Mouse (Mus musculus): Measurements from ENCODE around the gene Utp6. TPM values are rescaled to one million over a fixed set of nuclear protein-coding genes. Genes with fewer than 3 reads are reported as not detected.

Utp6 gene
- polyA plus RNA-seq (2014; fragmentation: Nextera tagmentation; extraction: Ambion mirVana): 47.3 and 52.8 TPM in 2 replicates

- Histone ChIP-seq H3K4me2 (peak within 1 kb of the TSS; percentile 83), H3K27me3 (ENCODE audit: control insufficient read depth, insufficient read depth, low read length) (no peaks in the 10 kb centered on the region), H3K4me1 (ENCODE audit: control insufficient read depth, insufficient read depth, low read length) (peaks cover 3% of the 10 kb centered on the region; the same call in 1 of the 2 replicates), H3K9me3 (replicated peaks; ENCODE audit: control insufficient read depth, low read length) (no peaks in the 10 kb centered on the region), H3K4me3 (ENCODE audit: low read depth, low read length) (peak within 1 kb of the TSS; percentile 79), H3K9ac (ENCODE audit: low read depth, low read length) (peak within 1 kb of the TSS; percentile 86), H3K27ac (ENCODE audit: low read depth, low read length) (peak within 1 kb of the TSS; percentile 78), H3K36me3 (ENCODE audit: control insufficient read depth, insufficient read depth, low read length) (peaks cover 6% of the 10 kb centered on the region)
- ATAC-seq (replicated peaks; ENCODE audit: insufficient number of reproducible peaks, low FRiP score, low TSS enrichment): peak; percentile 90
- WGBS (ENCODE audit: insufficient replicate concordance): under 1% methylated on average over 46 of the region's 46 CpGs
Measured at GRCm38 (mm10) chr11:79962125-79962876, at the start of gene Utp6. Utp6 (minus strand) TSS chr11:79962390.

- Histone ChIP-seq H3K9ac (ENCODE audit: low read depth, low read length) (peak overlapping the region; percentile 93), H3K4me1 (ENCODE audit: control insufficient read depth, insufficient read depth, low read length) (no peaks in the 10 kb centered on the region)
- WGBS (ENCODE audit: insufficient replicate concordance): 4% methylated on average over 7 of the region's 7 CpGs
Measured at GRCm38 (mm10) chr11:79994271-79994988, 32.2 kb upstream of the Utp6 start.

GRCm38 (mm10) chr11:79993356-79994270 is 31.4 kb upstream of the Utp6 start:
- H3K9me3 ChIP-seq (replicated peaks; ENCODE audit: control insufficient read depth, low read length): no peaks in the 10 kb centered on the region
- peak overlapping the region; percentile 65 for H3K4me2 ChIP-seq
- peak overlapping the region; percentile 93 for H3K9ac ChIP-seq (ENCODE audit: low read depth, low read length)
- under 1% methylated on average over 64 of the region's 74 CpGs for WGBS (ENCODE audit: insufficient replicate concordance)
- peak; percentile 61 for ATAC-seq (replicated peaks; ENCODE audit: insufficient number of reproducible peaks, low FRiP score, low TSS enrichment)
- 0 out of 2 replicates have a peak, but pooled peaks cover 2% of the 10 kb centered on the region for H3K36me3 ChIP-seq (ENCODE audit: control insufficient read depth, insufficient read depth, low read length)
- H3K4me3 ChIP-seq (ENCODE audit: low read depth, low read length): peak overlapping the region; percentile 89
- no peaks in the 10 kb centered on the region for H3K27me3 ChIP-seq (ENCODE audit: control insufficient read depth, insufficient read depth, low read length)
- peak overlapping the region; percentile 97 for H3K27ac ChIP-seq (ENCODE audit: low read depth, low read length)
- no peaks in the 10 kb centered on the region for H3K4me1 ChIP-seq (ENCODE audit: control insufficient read depth, insufficient read depth, low read length)

More at GRCm38 (mm10) chr11:79994271-79994988, 32.2 kb upstream of the Utp6 start:
- H3K27me3 ChIP-seq (ENCODE audit: control insufficient read depth, insufficient read depth, low read length): no peaks in the 10 kb centered on the region
- peak overlapping the region; percentile 89 for H3K4me3 ChIP-seq (ENCODE audit: low read depth, low read length)
- ATAC-seq (replicated peaks; ENCODE audit: insufficient number of reproducible peaks, low FRiP score, low TSS enrichment): no peak
- 0 out of 2 replicates have a peak, but pooled peaks cover 2% of the 10 kb centered on the region for H3K36me3 ChIP-seq (ENCODE audit: control insufficient read depth, insufficient read depth, low read length)
- H3K4me2 ChIP-seq: peak overlapping the region; percentile 65
- H3K27ac ChIP-seq (ENCODE audit: low read depth, low read length): 0 out of 2 replicates have a peak overlapping the region, but pooled peaks have one; percentile 97
- no peaks in the 10 kb centered on the region for H3K9me3 ChIP-seq (replicated peaks; ENCODE audit: control insufficient read depth, low read length)

- WGBS (ENCODE audit: insufficient replicate concordance): 0% methylated on average over 64 of the region's 74 CpGs
- 0 out of 2 replicates have a peak, but pooled peaks cover 2% of the 10 kb centered on the region for H3K36me3 ChIP-seq (ENCODE audit: control insufficient read depth, insufficient read depth, low read length)
- H3K9ac ChIP-seq (ENCODE audit: low read depth, low read length): peak within 1 kb of the TSS; percentile 93
- peak within 1 kb of the TSS; percentile 65 for H3K4me2 ChIP-seq
- no peaks in the 10 kb centered on the region for H3K9me3 ChIP-seq (replicated peaks; ENCODE audit: control insufficient read depth, low read length)
- peak; percentile 94 for ATAC-seq (replicated peaks; ENCODE audit: insufficient number of reproducible peaks, low FRiP score, low TSS enrichment)
- H3K4me1 ChIP-seq (ENCODE audit: control insufficient read depth, insufficient read depth, low read length): no peaks in the 10 kb centered on the region
- peak within 1 kb of the TSS; percentile 97 for H3K27ac ChIP-seq (ENCODE audit: low read depth, low read length)
- peak within 1 kb of the TSS; percentile 89 for H3K4me3 ChIP-seq (ENCODE audit: low read depth, low read length)
- no peaks in the 10 kb centered on the region for H3K27me3 ChIP-seq (ENCODE audit: control insufficient read depth, insufficient read depth, low read length)
Measured at GRCm38 (mm10) chr11:79992592-79993355, 30.6 kb upstream of the Utp6 start, which contains the start of gene Suz12. Suz12 (plus strand) TSS chr11:79993106.

GRCm38 (mm10) chr11:79992035-79992591 is 29.9 kb upstream of the Utp6 start:
- peak overlapping the region; percentile 69 for H3K9ac ChIP-seq (ENCODE audit: low read depth, low read length)
- WGBS (ENCODE audit: insufficient replicate concordance): 28% methylated on average over 20 of the region's 21 CpGs
- H3K27ac ChIP-seq (ENCODE audit: low read depth, low read length): peak overlapping the region; percentile 97
- peak overlapping the region; percentile 65 for H3K4me2 ChIP-seq
- no peak for ATAC-seq (replicated peaks; ENCODE audit: insufficient number of reproducible peaks, low FRiP score, low TSS enrichment)
- H3K27me3 ChIP-seq (ENCODE audit: control insufficient read depth, insufficient read depth, low read length): no peaks in the 10 kb centered on the region
- H3K4me1 ChIP-seq (ENCODE audit: control insufficient read depth, insufficient read depth, low read length): no peaks in the 10 kb centered on the region
- peak overlapping the region; percentile 89 for H3K4me3 ChIP-seq (ENCODE audit: low read depth, low read length)
- H3K9me3 ChIP-seq (replicated peaks; ENCODE audit: control insufficient read depth, low read length): no peaks in the 10 kb centered on the region
- 0 out of 2 replicates have a peak, but pooled peaks cover 2% of the 10 kb centered on the region for H3K36me3 ChIP-seq (ENCODE audit: control insufficient read depth, insufficient read depth, low read length)

- H3K9ac ChIP-seq (ENCODE audit: low read depth, low read length): no peak overlapping the region
- no peaks in the 10 kb centered on the region for H3K27me3 ChIP-seq (ENCODE audit: control insufficient read depth, insufficient read depth, low read length)
- H3K4me3 ChIP-seq (ENCODE audit: low read depth, low read length): no peak overlapping the region
- 0 out of 2 replicates have a peak, but pooled peaks cover 2% of the 10 kb centered on the region for H3K36me3 ChIP-seq (ENCODE audit: control insufficient read depth, insufficient read depth, low read length)
- no peak overlapping the region for H3K27ac ChIP-seq (ENCODE audit: low read depth, low read length)
- WGBS (ENCODE audit: insufficient replicate concordance): 93% methylated on average over 5 of the region's 5 CpGs
- no peak overlapping the region for H3K4me2 ChIP-seq
- no peaks in the 10 kb centered on the region for H3K4me1 ChIP-seq (ENCODE audit: control insufficient read depth, insufficient read depth, low read length)
- ATAC-seq (replicated peaks; ENCODE audit: insufficient number of reproducible peaks, low FRiP score, low TSS enrichment): no peak
- H3K9me3 ChIP-seq (replicated peaks; ENCODE audit: control insufficient read depth, low read length): no peaks in the 10 kb centered on the region
Measured at GRCm38 (mm10) chr11:79991600-79991999, 29.4 kb upstream of the Utp6 start.

GRCm38 (mm10) chr11:79990120-79990519 is 27.9 kb upstream of the Utp6 start:
- ATAC-seq (replicated peaks; ENCODE audit: insufficient number of reproducible peaks, low FRiP score, low TSS enrichment): no peak
- no peak overlapping the region for H3K27ac ChIP-seq (ENCODE audit: low read depth, low read length)
- no peaks in the 10 kb centered on the region for H3K9me3 ChIP-seq (replicated peaks; ENCODE audit: control insufficient read depth, low read length)
- no peak overlapping the region for H3K4me2 ChIP-seq
- 88% methylated on average over 2 of the region's 2 CpGs for WGBS (ENCODE audit: insufficient replicate concordance)
- H3K4me1 ChIP-seq (ENCODE audit: control insufficient read depth, insufficient read depth, low read length): no peaks in the 10 kb centered on the region
- no peaks in the 10 kb centered on the region for H3K36me3 ChIP-seq (ENCODE audit: control insufficient read depth, insufficient read depth, low read length)
- H3K9ac ChIP-seq (ENCODE audit: low read depth, low read length): no peak overlapping the region
- no peak overlapping the region for H3K4me3 ChIP-seq (ENCODE audit: low read depth, low read length)
- no peaks in the 10 kb centered on the region for H3K27me3 ChIP-seq (ENCODE audit: control insufficient read depth, insufficient read depth, low read length)
